ENCODE assay signal across 14 mouse cellular contexts in genomic region chr6:109387212-109387611, GRCm38 (mm10).
"Had no signal": no experiment of that assay in that cellular context is flagged by ENCODE, and none has a peak within 500 bp of the region (broad histone marks: within the 10 kb centered on the region; RNA-seq: fewer than 3 reads in every experiment).

No protein-coding gene starts in this region.

- H3K36me3 ChIP-seq: limb, embryonic 13.5 days; midbrain, embryonic 15.5 days; neural tube, embryonic 13.5 days; stomach, embryonic 15.5 days had no signal

- DNase-seq: kidney, adult 8-10 months; kidney, postnatal 25 days; layer of hippocampus, postnatal 36 days; left cerebral cortex, postnatal 4 days; lung, adult 18-20 months; right cerebral cortex, postnatal 4 days; spleen, adult 18-20 months; thymus, adult 2 months; thymus, postnatal 25 days had no signal

- H3K27me3 ChIP-seq: limb, embryonic 13.5 days; midbrain, embryonic 15.5 days; neural tube, embryonic 13.5 days; stomach, embryonic 15.5 days had no signal

- H3K4me2 ChIP-seq: limb, embryonic 13.5 days; midbrain, embryonic 15.5 days; neural tube, embryonic 13.5 days; stomach, embryonic 15.5 days had no signal

- ATAC-seq: midbrain, embryonic 15.5 days had no signal

- H3K9ac ChIP-seq: limb, embryonic 13.5 days; liver, embryonic 14.5 days; midbrain, embryonic 15.5 days; neural tube, embryonic 13.5 days; stomach, embryonic 15.5 days had no signal

- H3K9me3 ChIP-seq: limb, embryonic 13.5 days; midbrain, embryonic 15.5 days; neural tube, embryonic 13.5 days; stomach, embryonic 15.5 days had no signal

- H3K27ac ChIP-seq: limb, embryonic 13.5 days; liver, embryonic 14.5 days; midbrain, embryonic 15.5 days; neural tube, embryonic 13.5 days; stomach, embryonic 15.5 days had no signal

- H3K4me1 ChIP-seq: limb, embryonic 13.5 days; midbrain, embryonic 15.5 days; neural tube, embryonic 13.5 days; stomach, embryonic 15.5 days had no signal

- H3K4me3 ChIP-seq: limb, embryonic 13.5 days; midbrain, embryonic 15.5 days; neural tube, embryonic 13.5 days; stomach, embryonic 15.5 days had no signal
